Mouse (Mus musculus): Measurements from ENCODE around the gene Gm11172. TPM values are rescaled to one million over a fixed set of nuclear protein-coding genes. Genes with fewer than 3 reads are reported as not detected.

Gene Gm11172
- total RNA-seq, 2 experiments from 2014 or later: not detected

Other genes starting within 250 kb of the Gm11172 start
- gene Socs1, start 27.4 kb upstream of the Gm11172 start, total RNA-seq (2021): 1 to 10 TPM; 2.9 to 3.2 TPM
- not detected for gene Tnp2, start 24.3 kb upstream of the Gm11172 start, total RNA-seq (2021)
- not detected for gene Prm3, start 22.0 kb upstream of the Gm11172 start, total RNA-seq (2021)
- gene Prm2, start 16.8 kb upstream of the Gm11172 start, total RNA-seq (2021): not detected
- gene Prm1, start 7.1 kb upstream of the Gm11172 start, total RNA-seq (2021): not detected
- 1 to 10 TPM; 1.6 to 1.8 TPM for gene Rmi2, start 22.1 kb downstream of the Gm11172 start, total RNA-seq (2021)
- gene Snn, start 248.0 kb downstream of the Gm11172 start, total RNA-seq (2021): 10 to 100 TPM; 27.8 to 31.6 TPM